ENCODE assay signal across 19 mouse cellular contexts in genomic region chr1:36884536-36884935, GRCm38 (mm10). TPM values are rescaled to one million over a fixed set of nuclear protein-coding genes. Genes with fewer than 3 reads are reported as not detected.
DNase-seq lines count a peak whose midpoint lies in the region; ATAC-seq and TF ChIP-seq lines count a peak whose summit lies in the region.
"Had no signal": no experiment of that assay in that cellular context is flagged by ENCODE, and none has a peak within 500 bp of the region (broad histone marks: within the 10 kb centered on the region; RNA-seq: fewer than 3 reads in every experiment).

No protein-coding gene starts in this region.

- H3K27me3 ChIP-seq in intestine, postnatal 0 days (replicated peaks; ENCODE audit: control insufficient read depth, insufficient read depth, low read length): no peaks in the 10 kb centered on the region
- H3K27me3 ChIP-seq in intestine, embryonic 16.5 days (replicated peaks; ENCODE audit: control insufficient read depth, insufficient read depth, low read length): no peaks in the 10 kb centered on the region
- H3K27me3 ChIP-seq in ES-Bruce4 (ENCODE audit: control insufficient read depth, insufficient read depth, low read length, poor library complexity, severe bottlenecking): no peaks in the 10 kb centered on the region
- H3K27me3 ChIP-seq in heart, postnatal 0 days (ENCODE audit: control insufficient read depth, insufficient read depth, low read length): no peaks in the 10 kb centered on the region
- H3K27me3 ChIP-seq: liver, embryonic 15.5 days had no signal

- peak; percentile 17 for DNase-seq in gastrocnemius, postnatal 25 days
- DNase-seq in gastrocnemius, postnatal 10 days: no peak
- DNase-seq in heart, postnatal 0 days (ENCODE audit: low spot score): no peak
- no peak for DNase-seq in cerebellum, adult 9-11 months
- no peak for DNase-seq in cerebellum, adult 18-20 months
- DNase-seq: adrenal gland, adult 2 months; cerebellum, postnatal 36 days; kidney, postnatal 25 days; midbrain, embryonic 14.5 days; retina, postnatal 1 day; thymus, adult 2 months had no signal

- TF ChIP-seq CTCF in intestine, postnatal 0 days (IDR thresholded peaks at IDR 0.05; ENCODE audit: low read depth): 0 out of 2 replicates have a peak, but pooled peaks have one; percentile 16
- TF ChIP-seq CTCF in ES-Bruce4 (IDR thresholded peaks at IDR 0.05; ENCODE audit: low read depth, low read length): no peak
- no peak for TF ChIP-seq CTCF in heart, postnatal 0 days (IDR thresholded peaks at IDR 0.05; ENCODE audit: low read depth)

- TF ChIP-seq POLR2A in ES-Bruce4 (IDR thresholded peaks at IDR 0.05; ENCODE audit: insufficient read depth, low read length): no peak

- 70% methylated on average over 3 of the region's 3 CpGs for WGBS in intestine, postnatal 0 days
- 69% methylated on average over 3 of the region's 3 CpGs for WGBS in intestine, embryonic 16.5 days
- 37% methylated on average over 3 of the region's 3 CpGs for WGBS in heart, postnatal 0 days

- no peak overlapping the region for H3K4me3 ChIP-seq in intestine, postnatal 0 days (ENCODE audit: low read depth, low read length)
- H3K4me3 ChIP-seq in intestine, embryonic 16.5 days (ENCODE audit: low read length): no peak overlapping the region
- H3K4me3 ChIP-seq in ES-Bruce4 (ENCODE audit: low read depth, low read length): no peak overlapping the region
- no peak overlapping the region for H3K4me3 ChIP-seq in heart, postnatal 0 days (ENCODE audit: low read depth, low read length)
- H3K4me3 ChIP-seq: erythroblast, embryonic 14.5 days; liver, embryonic 15.5 days had no signal

- H3K36me3 ChIP-seq in intestine, postnatal 0 days (ENCODE audit: control insufficient read depth, insufficient read depth): peaks cover 35% of the 10 kb centered on the region
- 0 out of 2 replicates have a peak, but pooled peaks cover 3% of the 10 kb centered on the region for H3K36me3 ChIP-seq in intestine, embryonic 16.5 days (ENCODE audit: control insufficient read depth, insufficient read depth, low read length)
- H3K36me3 ChIP-seq in ES-Bruce4 (ENCODE audit: control insufficient read depth, insufficient read depth, low read length, poor library complexity, severe bottlenecking): peaks cover 45% of the 10 kb centered on the region
- H3K36me3 ChIP-seq in heart, postnatal 0 days (replicated peaks; ENCODE audit: control insufficient read depth, insufficient read depth, low read length): peaks cover 9% of the 10 kb centered on the region

- H3K9ac ChIP-seq in intestine, postnatal 0 days (ENCODE audit: low read depth, low read length): no peak overlapping the region
- H3K9ac ChIP-seq in intestine, embryonic 16.5 days (ENCODE audit: low read depth, low read length): no peak overlapping the region
- no peak overlapping the region for H3K9ac ChIP-seq in ES-Bruce4 (ENCODE audit: low read depth, poor library complexity, severe bottlenecking)
- 0 out of 2 replicates have a peak overlapping the region, but pooled peaks have one; percentile 15 for H3K9ac ChIP-seq in heart, postnatal 0 days (replicated peaks; ENCODE audit: low read depth, low read length)
- H3K9ac ChIP-seq: liver, embryonic 15.5 days had no signal

- no peaks in the 10 kb centered on the region for H3K9me3 ChIP-seq in intestine, postnatal 0 days (ENCODE audit: control insufficient read depth)
- no peaks in the 10 kb centered on the region for H3K9me3 ChIP-seq in intestine, embryonic 16.5 days (ENCODE audit: control insufficient read depth, low read length)
- no peaks in the 10 kb centered on the region for H3K9me3 ChIP-seq in ES-Bruce4 (replicated peaks; ENCODE audit: control insufficient read depth, insufficient read depth, low read length, poor library complexity, severe bottlenecking)
- H3K9me3 ChIP-seq in heart, postnatal 0 days (replicated peaks; ENCODE audit: control insufficient read depth, low read length): no peaks in the 10 kb centered on the region
- H3K9me3 ChIP-seq: liver, embryonic 15.5 days had no signal

- ATAC-seq in intestine, postnatal 0 days: no peak
- ATAC-seq in intestine, embryonic 16.5 days: no peak
- peak; percentile 63 for ATAC-seq in heart, postnatal 0 days (ENCODE audit: insufficient read depth, low read depth)
- ATAC-seq: forebrain, embryonic 16.5 days; inflammation-experienced regulatory T-cells, adult 6 months had no signal

- no peak overlapping the region for H3K4me2 ChIP-seq in intestine, postnatal 0 days (replicated peaks; ENCODE audit: low read depth)
- no peak overlapping the region for H3K4me2 ChIP-seq in intestine, embryonic 16.5 days (ENCODE audit: low read depth, low read length)
- H3K4me2 ChIP-seq in heart, postnatal 0 days (ENCODE audit: low read depth, low read length): no peak overlapping the region
- H3K4me2 ChIP-seq: liver, embryonic 15.5 days had no signal

- H3K4me1 ChIP-seq in intestine, postnatal 0 days (replicated peaks; ENCODE audit: control insufficient read depth, insufficient read depth, low read length): peaks cover 4% of the 10 kb centered on the region; the same call in 1 of the 2 replicates
- H3K4me1 ChIP-seq in intestine, embryonic 16.5 days (ENCODE audit: control insufficient read depth, insufficient read depth, low read length): peaks cover 27% of the 10 kb centered on the region
- peaks cover 4% of the 10 kb centered on the region for H3K4me1 ChIP-seq in ES-Bruce4 (ENCODE audit: control insufficient read depth, insufficient read depth, low read length)
- H3K4me1 ChIP-seq in heart, postnatal 0 days (ENCODE audit: control insufficient read depth, insufficient read depth): peaks cover 53% of the 10 kb centered on the region

- no peak overlapping the region for H3K27ac ChIP-seq in intestine, postnatal 0 days (ENCODE audit: low read depth, low read length)
- no peak overlapping the region for H3K27ac ChIP-seq in intestine, embryonic 16.5 days (ENCODE audit: low read length)
- H3K27ac ChIP-seq in ES-Bruce4 (ENCODE audit: insufficient read depth, low read length): peak overlapping the region; percentile 39; the same call in 1 of the 2 replicates
- H3K27ac ChIP-seq in heart, postnatal 0 days (ENCODE audit: low read depth): peak overlapping the region; percentile 60
- H3K27ac ChIP-seq: liver, embryonic 15.5 days; macrophage had no signal

- no peak for TF ChIP-seq EP300 in ES-Bruce4 (IDR thresholded peaks at IDR 0.05; ENCODE audit: insufficient read depth, low read depth, low read length)
- no peak; the same call in 1 of the 2 replicates for TF ChIP-seq EP300 in heart, postnatal 0 days (IDR thresholded peaks at IDR 0.05; ENCODE audit: low read depth)

RNA-seq across cellular contexts. Expression of gene Tmem131, which starts 58.9 kb away (rescaled TPM):
- 10 to 100 TPM; 22.1 to 25.3 TPM for total RNA-seq in gastrocnemius, postnatal 25 days (2021)
- total RNA-seq in gastrocnemius, postnatal 10 days (2021): 10 to 100 TPM; 44.4 to 58.3 TPM
- 10.6 TPM in 2 replicates for polyA plus RNA-seq in intestine, postnatal 0 days (2015; fragmentation: Nextera tagmentation; extraction: Ambion mirVana)
- 9.3 and 11.3 TPM in 2 replicates for polyA plus RNA-seq in intestine, embryonic 16.5 days (2015; fragmentation: Nextera tagmentation; extraction: Ambion mirVana)
- 77.1 and 77.7 TPM in 2 replicates for polyA plus RNA-seq in ES-Bruce4 (2011; ENCODE audit: insufficient read depth, insufficient read length, low read depth, missing spikeins)
- total RNA-seq in heart, postnatal 0 days (2014; rRNA removed; ENCODE audit: low replicate concordance): 10.1 and 11.3 TPM in 2 replicates
- 3.9 TPM in 2 replicates for polyA plus RNA-seq in heart, postnatal 0 days (2015; fragmentation: Nextera tagmentation; extraction: Ambion mirVana)

Comparison
In these comparisons a context has a peak if more than half of its experiments do, and no peak if none do; other contexts are left out.
1. H3K27ac ChIP-seq: peak in ES-Bruce4 (single experiment) and heart, postnatal 0 days (single experiment); none in intestine, postnatal 0 days (single experiment) and intestine, embryonic 16.5 days (single experiment).